Mouse (Mus musculus): ENCODE data around the gene Icam5. TPM values are rescaled to one million over a fixed set of nuclear protein-coding genes. Genes with fewer than 3 reads are reported as not detected.

Icam5 gene
- polyA plus RNA-seq, 1 experiment: 1.1 TPM

GRCm38 (mm10) chr9:21021363-21021762 is 10.5 kb upstream of the Icam5 start:
- no peak overlapping the region for H3K27ac ChIP-seq (ENCODE audit: insufficient read depth, low read length)
- H3K4me3 ChIP-seq (ENCODE audit: extremely low read depth, insufficient read depth, insufficient read length): no peak overlapping the region
- 85% methylated on average over 3 of the region's 3 CpGs for WGBS
- TF ChIP-seq POLR2A (IDR thresholded peaks at IDR 0.05; ENCODE audit: low read depth, low read length) (no peak), CTCF (IDR thresholded peaks at IDR 0.05; ENCODE audit: extremely low read depth, insufficient read depth, insufficient read length, insufficient replicate concordance) (no peak)
- DNase-seq (ENCODE audit: low read depth in 1 of 2, low spot score in 2 of 2): no peak
- no peaks in the 10 kb centered on the region for H3K27me3 ChIP-seq (ENCODE audit: control insufficient read depth, insufficient read depth, low read length)
- H3K4me1 ChIP-seq (ENCODE audit: control insufficient read depth, insufficient read depth, insufficient read length): peaks cover 9% of the 10 kb centered on the region; the same call in 1 of the 2 replicates
- peaks cover 35% of the 10 kb centered on the region for H3K36me3 ChIP-seq (ENCODE audit: control insufficient read depth, insufficient read depth, low read length)

- Histone ChIP-seq H3K4me1 (ENCODE audit: control insufficient read depth, insufficient read depth, insufficient read length) (peaks cover 7% of the 10 kb centered on the region; the same call in 1 of the 2 replicates), H3K36me3 (ENCODE audit: control insufficient read depth, insufficient read depth, low read length) (peaks cover 44% of the 10 kb centered on the region), H3K4me3 (ENCODE audit: extremely low read depth, insufficient read depth, insufficient read length) (no peak overlapping the region), H3K27ac (ENCODE audit: insufficient read depth, low read length) (no peak overlapping the region), H3K27me3 (ENCODE audit: control insufficient read depth, insufficient read depth, low read length) (no peaks in the 10 kb centered on the region)
- DNase-seq (ENCODE audit: low read depth in 1 of 2, low spot score in 2 of 2): no peak
- WGBS: 87% methylated on average over 6 of the region's 6 CpGs
- TF ChIP-seq CTCF (IDR thresholded peaks at IDR 0.05; ENCODE audit: extremely low read depth, insufficient read depth, insufficient read length, insufficient replicate concordance): no peak
- TF ChIP-seq POLR2A (IDR thresholded peaks at IDR 0.05; ENCODE audit: low read depth, low read length): no peak
These were observed 9.6 kb upstream of the Icam5 start for GRCm38 (mm10) chr9:21022288-21022687.

GRCm38 (mm10) chr9:21022726-21023125 is 9.1 kb upstream of the Icam5 start:
- peaks cover 46% of the 10 kb centered on the region for H3K36me3 ChIP-seq (ENCODE audit: control insufficient read depth, insufficient read depth, low read length)
- TF ChIP-seq CTCF (IDR thresholded peaks at IDR 0.05; ENCODE audit: extremely low read depth, insufficient read depth, insufficient read length, insufficient replicate concordance) (no peak), POLR2A (IDR thresholded peaks at IDR 0.05; ENCODE audit: low read depth, low read length) (no peak)
- no peaks in the 10 kb centered on the region for H3K27me3 ChIP-seq (ENCODE audit: control insufficient read depth, insufficient read depth, low read length)
- H3K27ac ChIP-seq (ENCODE audit: insufficient read depth, low read length): no peak overlapping the region
- H3K4me1 ChIP-seq (ENCODE audit: control insufficient read depth, insufficient read depth, insufficient read length): peaks cover 3% of the 10 kb centered on the region; the same call in 1 of the 2 replicates
- no peak for DNase-seq (ENCODE audit: low read depth in 1 of 2, low spot score in 2 of 2)
- WGBS: 86% methylated on average over 1 of the region's 1 CpGs
- H3K4me3 ChIP-seq (ENCODE audit: extremely low read depth, insufficient read depth, insufficient read length): no peak overlapping the region

- TF ChIP-seq POLR2A (IDR thresholded peaks at IDR 0.05; ENCODE audit: low read depth, low read length) (no peak), CTCF (IDR thresholded peaks at IDR 0.05; ENCODE audit: extremely low read depth, insufficient read depth, insufficient read length, insufficient replicate concordance) (no peak)
- Histone ChIP-seq H3K4me1 (ENCODE audit: control insufficient read depth, insufficient read depth, insufficient read length) (peaks cover 8% of the 10 kb centered on the region; the same call in 1 of the 2 replicates), H3K27me3 (ENCODE audit: control insufficient read depth, insufficient read depth, low read length) (no peaks in the 10 kb centered on the region), H3K4me3 (ENCODE audit: extremely low read depth, insufficient read depth, insufficient read length) (no peak overlapping the region), H3K27ac (ENCODE audit: insufficient read depth, low read length) (no peak overlapping the region), H3K36me3 (ENCODE audit: control insufficient read depth, insufficient read depth, low read length) (peaks cover 49% of the 10 kb centered on the region)
- DNase-seq (ENCODE audit: low read depth in 1 of 2, low spot score in 2 of 2): no peak
- WGBS: 94% methylated on average over 19 of the region's 19 CpGs
These were observed 6.5 kb upstream of the Icam5 start for GRCm38 (mm10) chr9:21025258-21025810.

- Histone ChIP-seq H3K36me3 (ENCODE audit: control insufficient read depth, insufficient read depth, low read length) (peaks cover 38% of the 10 kb centered on the region), H3K27me3 (ENCODE audit: control insufficient read depth, insufficient read depth, low read length) (no peaks in the 10 kb centered on the region), H3K27ac (ENCODE audit: insufficient read depth, low read length) (no peak overlapping the region), H3K4me1 (ENCODE audit: control insufficient read depth, insufficient read depth, insufficient read length) (peaks cover 8% of the 10 kb centered on the region; the same call in 1 of the 2 replicates), H3K4me3 (ENCODE audit: extremely low read depth, insufficient read depth, insufficient read length) (no peak overlapping the region)
- 92% methylated on average over 12 of the region's 12 CpGs for WGBS
- TF ChIP-seq CTCF (IDR thresholded peaks at IDR 0.05; ENCODE audit: extremely low read depth, insufficient read depth, insufficient read length, insufficient replicate concordance): no peak
- no peak for TF ChIP-seq POLR2A (IDR thresholded peaks at IDR 0.05; ENCODE audit: low read depth, low read length)
- DNase-seq (ENCODE audit: low read depth in 1 of 2, low spot score in 2 of 2): no peak
These were observed 5.0 kb upstream of the Icam5 start for GRCm38 (mm10) chr9:21026849-21027248.

DNA sequence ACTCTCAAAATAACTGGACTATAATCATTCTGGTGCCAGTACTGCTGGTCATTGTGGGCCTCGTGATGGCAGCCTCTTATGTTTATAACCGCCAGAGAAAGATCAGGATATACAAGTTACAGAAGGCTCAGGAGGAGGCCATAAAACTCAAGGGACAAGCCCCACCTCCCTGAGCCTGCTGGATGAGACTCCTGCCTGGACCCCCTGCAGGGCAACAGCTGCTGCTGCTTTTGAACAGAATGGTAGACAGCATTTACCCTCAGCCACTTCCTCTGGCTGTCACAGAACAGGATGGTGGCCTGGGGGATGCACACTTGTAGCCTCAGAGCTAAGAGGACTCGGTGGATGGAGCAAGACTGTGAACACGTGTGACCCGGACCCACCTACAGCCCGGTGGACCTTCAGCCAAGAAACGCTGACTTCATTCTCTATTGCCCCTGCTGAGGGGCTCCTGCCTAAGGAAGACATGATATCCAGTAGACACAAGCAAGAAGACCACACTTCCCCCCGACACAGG is 4.0 kb upstream of the Icam5 start:
- 0 out of 2 replicates have a peak, but pooled peaks cover 2% of the 10 kb centered on the region for H3K27me3 ChIP-seq (ENCODE audit: control insufficient read depth, insufficient read depth, low read length)
- H3K36me3 ChIP-seq (ENCODE audit: control insufficient read depth, insufficient read depth, low read length): peaks cover 32% of the 10 kb centered on the region
- H3K4me1 ChIP-seq (ENCODE audit: control insufficient read depth, insufficient read depth, insufficient read length): peaks cover 14% of the 10 kb centered on the region; the same call in 1 of the 2 replicates
- no peak overlapping the region for H3K4me3 ChIP-seq (ENCODE audit: extremely low read depth, insufficient read depth, insufficient read length)
- TF ChIP-seq CTCF (IDR thresholded peaks at IDR 0.05; ENCODE audit: extremely low read depth, insufficient read depth, insufficient read length, insufficient replicate concordance) (no peak), POLR2A (IDR thresholded peaks at IDR 0.05; ENCODE audit: low read depth, low read length) (no peak)
- DNase-seq (ENCODE audit: low read depth in 1 of 2, low spot score in 2 of 2): no peak
- H3K27ac ChIP-seq (ENCODE audit: insufficient read depth, low read length): no peak overlapping the region
- 87% methylated on average over 8 of the region's 8 CpGs for WGBS

DNA sequence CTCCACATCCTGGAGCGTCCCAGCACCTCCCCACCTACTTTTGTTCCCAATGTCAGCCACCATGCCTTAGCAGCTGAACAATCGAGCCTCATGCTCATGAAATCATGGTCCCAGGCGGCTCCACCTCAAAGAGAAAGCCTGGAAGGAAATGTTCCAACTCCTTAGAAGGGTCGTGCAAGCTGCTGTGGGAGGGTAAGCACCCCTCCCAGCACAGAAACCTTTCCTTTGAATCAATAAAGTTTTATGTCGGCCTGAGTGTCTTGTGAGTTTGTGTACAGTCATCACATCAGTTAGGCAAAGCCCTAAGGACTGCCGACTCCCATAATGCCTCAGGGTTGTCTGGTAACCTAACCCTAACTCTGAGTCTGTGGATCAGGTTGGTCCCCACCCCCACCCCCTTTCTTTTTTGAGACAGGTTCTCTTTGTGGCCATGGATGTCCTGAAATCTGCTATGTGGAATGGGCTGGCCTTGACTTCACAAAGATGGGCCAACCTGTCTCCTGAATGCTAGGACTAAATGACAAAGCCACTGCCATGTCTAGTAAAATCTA is 3.2 kb upstream of the Icam5 start:
- 82% methylated on average over 6 of the region's 6 CpGs for WGBS
- TF ChIP-seq POLR2A (IDR thresholded peaks at IDR 0.05; ENCODE audit: low read depth, low read length): no peak
- TF ChIP-seq CTCF (IDR thresholded peaks at IDR 0.05; ENCODE audit: extremely low read depth, insufficient read depth, insufficient read length, insufficient replicate concordance): no peak
- Histone ChIP-seq H3K4me1 (ENCODE audit: control insufficient read depth, insufficient read depth, insufficient read length) (peaks cover 22% of the 10 kb centered on the region), H3K27me3 (ENCODE audit: control insufficient read depth, insufficient read depth, low read length) (peaks cover 6% of the 10 kb centered on the region; the same call in 1 of the 2 replicates), H3K36me3 (ENCODE audit: control insufficient read depth, insufficient read depth, low read length) (peaks cover 32% of the 10 kb centered on the region), H3K27ac (ENCODE audit: insufficient read depth, low read length) (no peak overlapping the region; the same call in 1 of the 2 replicates), H3K4me3 (ENCODE audit: extremely low read depth, insufficient read depth, insufficient read length) (no peak overlapping the region)
- no peak for DNase-seq (ENCODE audit: low read depth in 1 of 2, low spot score in 2 of 2)

Measured in spleen, adult 2 months (tissue).